Mouse (Mus musculus): ENCODE data around the gene Dcst1. TPM values are rescaled to one million over a fixed set of nuclear protein-coding genes. Genes with fewer than 3 reads are reported as not detected.

Gene Dcst1
- total RNA-seq, 1 experiment from 2014 or later, result not detected

- ATAC-seq (replicated peaks; ENCODE audit: insufficient number of reproducible peaks, low FRiP score, low TSS enrichment, poor library complexity, severe bottlenecking), result no peak
These were observed 25.1 kb upstream of the Dcst1 start for GRCm38 (mm10) chr3:89390111-89390515.

GRCm38 (mm10) chr3:89388901-89389740 lies 24.1 kb upstream of the Dcst1 start:
- ATAC-seq (replicated peaks; ENCODE audit: insufficient number of reproducible peaks, low FRiP score, low TSS enrichment, poor library complexity, severe bottlenecking), result 0 out of 2 replicates have a peak, but pooled peaks have one; percentile 34

GRCm38 (mm10) chr3:89388134-89388881 lies 23.3 kb upstream of the Dcst1 start:
- no peak for ATAC-seq (replicated peaks; ENCODE audit: insufficient number of reproducible peaks, low FRiP score, low TSS enrichment, poor library complexity, severe bottlenecking)

GRCm38 (mm10) chr3:89387632-89388031 lies 22.6 kb upstream of the Dcst1 start:
- ATAC-seq (replicated peaks; ENCODE audit: insufficient number of reproducible peaks, low FRiP score, low TSS enrichment, poor library complexity, severe bottlenecking), result no peak

GRCm38 (mm10) chr3:89386438-89387420 lies 21.7 kb upstream of the Dcst1 start:
- ATAC-seq (replicated peaks; ENCODE audit: insufficient number of reproducible peaks, low FRiP score, low TSS enrichment, poor library complexity, severe bottlenecking), result no peak

- no peak for ATAC-seq (replicated peaks; ENCODE audit: insufficient number of reproducible peaks, low FRiP score, low TSS enrichment, poor library complexity, severe bottlenecking)
These were observed 20.4 kb upstream of the Dcst1 start for GRCm38 (mm10) chr3:89385451-89385850.

GRCm38 (mm10) chr3:89384331-89385076 lies 19.5 kb upstream of the Dcst1 start:
- ATAC-seq (replicated peaks; ENCODE audit: insufficient number of reproducible peaks, low FRiP score, low TSS enrichment, poor library complexity, severe bottlenecking), result no peak

GRCm38 (mm10) chr3:89383651-89384255 lies 18.7 kb upstream of the Dcst1 start:
- no peak for ATAC-seq (replicated peaks; ENCODE audit: insufficient number of reproducible peaks, low FRiP score, low TSS enrichment, poor library complexity, severe bottlenecking)

- ATAC-seq (replicated peaks; ENCODE audit: insufficient number of reproducible peaks, low FRiP score, low TSS enrichment, poor library complexity, severe bottlenecking), result no peak
These were observed 17.9 kb upstream of the Dcst1 start for GRCm38 (mm10) chr3:89382950-89383349.

- ATAC-seq (replicated peaks; ENCODE audit: insufficient number of reproducible peaks, low FRiP score, low TSS enrichment, poor library complexity, severe bottlenecking), result no peak
These were observed 17.2 kb upstream of the Dcst1 start for GRCm38 (mm10) chr3:89382033-89382882.

GRCm38 (mm10) chr3:89381233-89381632 lies 16.2 kb upstream of the Dcst1 start:
- ATAC-seq (replicated peaks; ENCODE audit: insufficient number of reproducible peaks, low FRiP score, low TSS enrichment, poor library complexity, severe bottlenecking), result no peak

- no peak for ATAC-seq (replicated peaks; ENCODE audit: insufficient number of reproducible peaks, low FRiP score, low TSS enrichment, poor library complexity, severe bottlenecking)
These were observed 15.7 kb upstream of the Dcst1 start for GRCm38 (mm10) chr3:89380711-89381110.

- no peak for ATAC-seq (replicated peaks; ENCODE audit: insufficient number of reproducible peaks, low FRiP score, low TSS enrichment, poor library complexity, severe bottlenecking)
These were observed 15.2 kb upstream of the Dcst1 start for GRCm38 (mm10) chr3:89380291-89380690.

- ATAC-seq (replicated peaks; ENCODE audit: insufficient number of reproducible peaks, low FRiP score, low TSS enrichment, poor library complexity, severe bottlenecking), result no peak
These were observed 14.5 kb upstream of the Dcst1 start for GRCm38 (mm10) chr3:89379388-89380131.

GRCm38 (mm10) chr3:89378394-89379067 lies 13.5 kb upstream of the Dcst1 start:
- ATAC-seq (replicated peaks; ENCODE audit: insufficient number of reproducible peaks, low FRiP score, low TSS enrichment, poor library complexity, severe bottlenecking), result peak; percentile 51

GRCm38 (mm10) chr3:89377831-89378230 lies 12.8 kb upstream of the Dcst1 start:
- no peak for ATAC-seq (replicated peaks; ENCODE audit: insufficient number of reproducible peaks, low FRiP score, low TSS enrichment, poor library complexity, severe bottlenecking)
